Mouse (Mus musculus): Measurements from ENCODE around the gene Oscar. TPM values are rescaled to one million over a fixed set of nuclear protein-coding genes. Genes with fewer than 3 reads are reported as not detected.
"Not testable (repeated sequence)": the region's sequence is repeated elsewhere in the genome, so short reads cannot be mapped to it uniquely, and the experiment has no call there.

The Oscar gene
- polyA plus RNA-seq, 1 experiment from 2014 or later = not detected

DNA sequence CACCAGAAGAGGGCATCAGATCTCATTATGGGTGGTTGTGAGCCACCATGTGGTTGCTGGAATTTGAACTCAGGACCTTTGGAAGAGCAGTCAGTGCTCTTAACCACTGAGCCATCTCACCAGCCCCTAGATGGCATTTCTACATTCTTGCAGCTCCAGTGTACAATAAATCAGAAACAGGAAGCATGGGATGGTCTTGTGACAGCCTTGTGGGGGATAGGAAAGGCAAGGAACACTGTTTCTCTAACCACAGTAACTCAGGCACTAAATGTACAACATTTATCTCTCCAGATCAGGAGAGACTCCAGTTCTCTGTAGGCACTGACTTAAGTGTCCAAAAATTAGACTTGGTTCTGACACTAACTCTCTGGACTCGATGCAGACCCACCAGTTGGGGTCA, 18.2 kb downstream of the Oscar start:
- WGBS = 36% methylated on average over 1 of the region's 1 CpGs
- not testable (repeated sequence) for H3K27ac ChIP-seq (ENCODE audit: low read depth, low read length); H3K36me3 ChIP-seq (ENCODE audit: control insufficient read depth, insufficient read depth, low read length); H3K4me2 ChIP-seq; H3K4me3 ChIP-seq (ENCODE audit: low read depth, low read length); H3K27me3 ChIP-seq (replicated peaks; ENCODE audit: control insufficient read depth, insufficient read depth, low read length); DNase-seq (ENCODE audit: low spot score); ATAC-seq (replicated peaks; ENCODE audit: low FRiP score); H3K9me3 ChIP-seq (ENCODE audit: control insufficient read depth, low read length); H3K4me1 ChIP-seq (replicated peaks; ENCODE audit: control insufficient read depth, insufficient read depth, low read length); H3K9ac ChIP-seq (ENCODE audit: low read depth, low read length)

- WGBS = 7% methylated on average over 9 of the region's 9 CpGs
- Histone ChIP-seq H3K27ac (ENCODE audit: low read depth, low read length) (no peak overlapping the region), H3K27me3 (replicated peaks; ENCODE audit: control insufficient read depth, insufficient read depth, low read length) (no peaks in the 10 kb centered on the region), H3K36me3 (ENCODE audit: control insufficient read depth, insufficient read depth, low read length) (no peaks in the 10 kb centered on the region), H3K9ac (ENCODE audit: low read depth, low read length) (peak overlapping the region; percentile 40; the same call in 1 of the 2 replicates), H3K9me3 (ENCODE audit: control insufficient read depth, low read length) (no peaks in the 10 kb centered on the region), H3K4me1 (replicated peaks; ENCODE audit: control insufficient read depth, insufficient read depth, low read length) (no peaks in the 10 kb centered on the region), H3K4me2 (peak overlapping the region; percentile 52), H3K4me3 (ENCODE audit: low read depth, low read length) (peak overlapping the region; percentile 28)
- DNase-seq (ENCODE audit: low spot score) (peak; percentile 38), ATAC-seq (replicated peaks; ENCODE audit: low FRiP score) (peak; percentile 82)
Observed at GRCm38 (mm10) chr7:3595146-3595545, 20.8 kb downstream of the Oscar start.

DNA sequence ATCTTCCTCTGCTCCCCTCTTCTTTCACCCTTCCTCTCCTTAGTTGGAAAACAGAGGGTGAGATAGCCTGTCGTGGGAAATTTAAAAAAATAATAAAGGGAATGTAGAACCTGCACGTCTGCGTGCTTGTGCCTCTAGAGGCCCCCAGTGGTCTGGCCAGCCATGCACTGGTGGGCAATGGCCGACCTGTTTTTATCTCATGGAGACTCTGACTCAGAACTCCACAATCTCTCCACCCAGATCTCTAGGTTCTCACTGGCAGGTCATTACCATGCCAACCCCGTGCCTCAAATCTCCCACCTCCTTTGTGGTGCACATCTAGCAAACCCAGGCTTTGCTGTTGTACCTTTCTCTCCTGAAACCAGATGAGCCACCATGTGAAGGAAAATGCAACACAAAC, 21.3 kb downstream of the Oscar start:
- Histone ChIP-seq H3K4me2 (peak overlapping the region; percentile 52), H3K27me3 (replicated peaks; ENCODE audit: control insufficient read depth, insufficient read depth, low read length) (no peaks in the 10 kb centered on the region), H3K36me3 (ENCODE audit: control insufficient read depth, insufficient read depth, low read length) (no peaks in the 10 kb centered on the region), H3K27ac (ENCODE audit: low read depth, low read length) (no peak overlapping the region), H3K4me1 (replicated peaks; ENCODE audit: control insufficient read depth, insufficient read depth, low read length) (no peaks in the 10 kb centered on the region), H3K4me3 (ENCODE audit: low read depth, low read length) (peak overlapping the region; percentile 28), H3K9ac (ENCODE audit: low read depth, low read length) (peak overlapping the region; percentile 2; the same call in 1 of the 2 replicates), H3K9me3 (ENCODE audit: control insufficient read depth, low read length) (no peaks in the 10 kb centered on the region)
- ATAC-seq (replicated peaks; ENCODE audit: low FRiP score) = peak; percentile 66
- peak; percentile 42 for DNase-seq (ENCODE audit: low spot score)
- 15% methylated on average over 5 of the region's 5 CpGs for WGBS

- ATAC-seq (replicated peaks; ENCODE audit: low FRiP score) (no peak), DNase-seq (ENCODE audit: low spot score) (no peak)
Observed at GRCm38 (mm10) chr7:3593855-3594254, 22.1 kb downstream of the Oscar start.

GRCm38 (mm10) chr7:3591534-3591933, 24.4 kb downstream of the Oscar start:
- H3K4me1 ChIP-seq (replicated peaks; ENCODE audit: control insufficient read depth, insufficient read depth, low read length) = no peaks in the 10 kb centered on the region
- H3K27me3 ChIP-seq (replicated peaks; ENCODE audit: control insufficient read depth, insufficient read depth, low read length) = no peaks in the 10 kb centered on the region
- no peaks in the 10 kb centered on the region for H3K9me3 ChIP-seq (ENCODE audit: control insufficient read depth, low read length)
- H3K36me3 ChIP-seq (ENCODE audit: control insufficient read depth, insufficient read depth, low read length) = no peaks in the 10 kb centered on the region
- DNase-seq (ENCODE audit: low spot score) (no peak), ATAC-seq (replicated peaks; ENCODE audit: low FRiP score) (no peak)
- no peak overlapping the region for H3K27ac ChIP-seq (ENCODE audit: low read depth, low read length)
- H3K4me2 ChIP-seq = no peak overlapping the region
- WGBS = 60% methylated on average over 1 of the region's 1 CpGs
- no peak overlapping the region for H3K4me3 ChIP-seq (ENCODE audit: low read depth, low read length)
- H3K9ac ChIP-seq (ENCODE audit: low read depth, low read length) = no peak overlapping the region

More at GRCm38 (mm10) chr7:3593855-3594254, 22.1 kb downstream of the Oscar start:
- H3K36me3 ChIP-seq (ENCODE audit: control insufficient read depth, insufficient read depth, low read length) = no peaks in the 10 kb centered on the region
- H3K9ac ChIP-seq (ENCODE audit: low read depth, low read length) = no peak overlapping the region
- H3K9me3 ChIP-seq (ENCODE audit: control insufficient read depth, low read length) = no peaks in the 10 kb centered on the region
- no peaks in the 10 kb centered on the region for H3K27me3 ChIP-seq (replicated peaks; ENCODE audit: control insufficient read depth, insufficient read depth, low read length)
- no peaks in the 10 kb centered on the region for H3K4me1 ChIP-seq (replicated peaks; ENCODE audit: control insufficient read depth, insufficient read depth, low read length)
- no peak overlapping the region for H3K27ac ChIP-seq (ENCODE audit: low read depth, low read length)
- no peak overlapping the region for H3K4me3 ChIP-seq (ENCODE audit: low read depth, low read length)
- H3K4me2 ChIP-seq = no peak overlapping the region

DNA sequence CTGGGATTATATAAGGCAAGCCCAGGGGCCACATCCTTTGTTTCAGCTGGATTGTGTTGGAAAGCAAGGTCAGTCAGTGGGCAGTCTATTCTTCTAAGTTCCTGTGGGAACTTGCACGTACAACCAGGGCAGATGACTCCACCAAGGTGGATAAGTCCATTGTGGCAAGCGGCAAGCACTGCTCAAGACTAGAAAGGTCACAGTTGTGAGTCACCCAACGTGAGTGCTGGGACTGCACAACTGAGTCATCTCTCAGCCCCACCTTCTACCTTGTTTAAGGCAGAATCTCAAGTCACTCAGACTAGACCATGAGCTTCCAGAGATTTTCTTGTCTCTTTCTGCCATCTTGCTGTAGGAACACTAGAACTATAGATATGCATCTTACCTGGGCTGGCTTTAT, 25.4 kb downstream of the Oscar start:
- Histone ChIP-seq H3K9me3 (ENCODE audit: control insufficient read depth, low read length) (no peaks in the 10 kb centered on the region), H3K27ac (ENCODE audit: low read depth, low read length) (no peak overlapping the region), H3K9ac (ENCODE audit: low read depth, low read length) (no peak overlapping the region), H3K4me1 (replicated peaks; ENCODE audit: control insufficient read depth, insufficient read depth, low read length) (no peaks in the 10 kb centered on the region), H3K27me3 (replicated peaks; ENCODE audit: control insufficient read depth, insufficient read depth, low read length) (no peaks in the 10 kb centered on the region), H3K4me3 (ENCODE audit: low read depth, low read length) (no peak overlapping the region), H3K36me3 (ENCODE audit: control insufficient read depth, insufficient read depth, low read length) (no peaks in the 10 kb centered on the region), H3K4me2 (no peak overlapping the region)
- no peak for ATAC-seq (replicated peaks; ENCODE audit: low FRiP score)
- DNase-seq (ENCODE audit: low spot score) = no peak
- WGBS = 74% methylated on average over 3 of the region's 3 CpGs

- Histone ChIP-seq H3K4me1 (replicated peaks; ENCODE audit: control insufficient read depth, insufficient read depth, low read length) (no peaks in the 10 kb centered on the region), H3K9me3 (ENCODE audit: control insufficient read depth, low read length) (no peaks in the 10 kb centered on the region), H3K27ac (ENCODE audit: low read depth, low read length) (no peak overlapping the region), H3K27me3 (replicated peaks; ENCODE audit: control insufficient read depth, insufficient read depth, low read length) (no peaks in the 10 kb centered on the region), H3K36me3 (ENCODE audit: control insufficient read depth, insufficient read depth, low read length) (no peaks in the 10 kb centered on the region), H3K9ac (ENCODE audit: low read depth, low read length) (no peak overlapping the region), H3K4me3 (ENCODE audit: low read depth, low read length) (no peak overlapping the region), H3K4me2 (no peak overlapping the region)
- 68% methylated on average over 1 of the region's 1 CpGs for WGBS
- DNase-seq (ENCODE audit: low spot score) (no peak), ATAC-seq (replicated peaks; ENCODE audit: low FRiP score) (no peak)
Observed at GRCm38 (mm10) chr7:3587292-3587691, 28.7 kb downstream of the Oscar start.

DNA sequence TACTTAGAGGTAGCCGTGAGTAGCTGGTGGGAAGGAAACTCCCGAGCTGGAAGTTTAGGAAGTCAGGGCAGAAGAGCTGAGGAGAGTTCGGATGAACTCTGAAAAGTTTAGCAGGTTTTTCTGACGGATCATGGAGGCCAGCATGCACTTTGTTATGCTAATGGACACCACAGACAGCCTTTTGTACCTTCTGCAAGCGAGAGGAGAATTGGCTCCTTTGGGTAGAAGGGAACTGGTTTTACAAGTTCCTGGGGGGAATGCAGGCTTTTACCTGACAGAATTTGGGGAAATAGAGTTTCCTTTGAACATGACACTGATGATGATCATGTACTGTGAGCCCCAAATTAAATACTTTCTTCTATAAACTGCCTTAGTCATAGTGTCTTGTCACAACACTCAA, 29.7 kb downstream of the Oscar start:
- no peak overlapping the region for H3K4me2 ChIP-seq
- H3K4me3 ChIP-seq (ENCODE audit: low read depth, low read length) = no peak overlapping the region
- no peaks in the 10 kb centered on the region for H3K9me3 ChIP-seq (ENCODE audit: control insufficient read depth, low read length)
- no peak overlapping the region for H3K27ac ChIP-seq (ENCODE audit: low read depth, low read length)
- DNase-seq (ENCODE audit: low spot score) (no peak), ATAC-seq (replicated peaks; ENCODE audit: low FRiP score) (no peak)
- WGBS = 13% methylated on average over 5 of the region's 5 CpGs
- H3K27me3 ChIP-seq (replicated peaks; ENCODE audit: control insufficient read depth, insufficient read depth, low read length) = no peaks in the 10 kb centered on the region
- H3K4me1 ChIP-seq (replicated peaks; ENCODE audit: control insufficient read depth, insufficient read depth, low read length) = no peaks in the 10 kb centered on the region
- H3K36me3 ChIP-seq (ENCODE audit: control insufficient read depth, insufficient read depth, low read length) = no peaks in the 10 kb centered on the region
- H3K9ac ChIP-seq (ENCODE audit: low read depth, low read length) = no peak overlapping the region

DNA sequence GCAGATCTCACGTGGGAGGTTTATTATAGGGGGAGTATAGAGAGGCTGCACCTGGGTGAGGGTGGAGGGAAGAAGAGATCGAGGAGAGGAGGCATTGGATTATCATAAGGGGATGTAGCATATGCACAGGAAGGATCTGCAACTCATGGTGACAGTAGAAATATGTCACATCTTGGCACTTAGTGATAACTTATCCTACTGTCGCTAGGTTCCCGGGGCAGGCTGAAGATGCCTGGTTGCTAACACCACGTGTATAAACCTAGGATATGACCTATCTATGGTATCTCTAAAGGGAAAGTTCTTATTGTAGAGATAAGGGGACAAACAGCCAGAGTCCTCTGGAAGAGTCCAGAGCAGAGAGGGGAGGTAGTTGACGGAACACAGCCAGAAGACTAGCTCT, 30.2 kb downstream of the Oscar start:
- Histone ChIP-seq H3K27me3 (replicated peaks; ENCODE audit: control insufficient read depth, insufficient read depth, low read length) (no peaks in the 10 kb centered on the region), H3K4me1 (replicated peaks; ENCODE audit: control insufficient read depth, insufficient read depth, low read length) (no peaks in the 10 kb centered on the region), H3K27ac (ENCODE audit: low read depth, low read length) (no peak overlapping the region), H3K4me2 (no peak overlapping the region), H3K9me3 (ENCODE audit: control insufficient read depth, low read length) (no peaks in the 10 kb centered on the region), H3K9ac (ENCODE audit: low read depth, low read length) (no peak overlapping the region), H3K4me3 (ENCODE audit: low read depth, low read length) (no peak overlapping the region), H3K36me3 (ENCODE audit: control insufficient read depth, insufficient read depth, low read length) (no peaks in the 10 kb centered on the region)
- ATAC-seq (replicated peaks; ENCODE audit: low FRiP score) = no peak
- DNase-seq (ENCODE audit: low spot score) = no peak
- WGBS = 11% methylated on average over 6 of the region's 6 CpGs
